Mouse (Mus musculus): ENCODE measurements around the gene Mylpf.
"Not testable (repeated sequence)": the region's sequence is repeated elsewhere in the genome, so short reads cannot be mapped to it uniquely, and the experiment has no call there.

Gene Mylpf

DNA sequence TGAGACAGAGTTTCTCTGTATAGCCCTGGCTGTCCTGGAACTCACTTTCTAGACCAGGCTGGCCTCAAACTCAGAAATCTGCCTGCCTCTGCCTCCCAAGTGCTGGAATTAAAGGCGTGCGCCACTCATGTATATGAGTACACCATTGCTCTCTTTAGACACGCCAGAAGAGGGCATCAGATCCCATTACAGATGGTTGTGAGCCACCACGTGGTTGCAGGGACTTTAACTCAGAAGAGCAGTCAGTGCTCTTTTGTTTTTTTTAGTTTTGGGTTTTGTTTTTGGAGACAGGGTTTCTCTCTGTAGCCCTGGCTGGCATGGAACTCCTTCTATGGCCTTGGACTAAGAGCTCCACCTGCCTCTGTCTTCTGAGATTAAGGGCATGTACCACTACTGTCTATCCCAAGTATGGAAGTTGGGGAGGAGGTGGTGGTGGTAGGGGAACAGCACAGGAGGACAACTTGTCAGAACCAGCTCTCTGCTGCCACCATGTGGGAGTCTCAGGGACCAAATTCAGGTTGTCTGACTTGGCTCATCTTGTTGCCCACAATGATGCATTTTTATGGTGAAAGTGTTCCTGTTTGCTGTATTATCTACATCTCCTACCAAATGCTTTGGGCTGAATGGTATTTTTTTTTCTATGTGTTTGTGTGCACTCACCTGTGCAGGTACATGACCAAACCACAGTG, 20.1 kb downstream of the Mylpf start:
- DNase-seq, result peak; percentile 88 to 91

GRCm38 (mm10) chr7:127231376-127231775, 22.7 kb downstream of the Mylpf start:
- DNase-seq, result no peak

DNA sequence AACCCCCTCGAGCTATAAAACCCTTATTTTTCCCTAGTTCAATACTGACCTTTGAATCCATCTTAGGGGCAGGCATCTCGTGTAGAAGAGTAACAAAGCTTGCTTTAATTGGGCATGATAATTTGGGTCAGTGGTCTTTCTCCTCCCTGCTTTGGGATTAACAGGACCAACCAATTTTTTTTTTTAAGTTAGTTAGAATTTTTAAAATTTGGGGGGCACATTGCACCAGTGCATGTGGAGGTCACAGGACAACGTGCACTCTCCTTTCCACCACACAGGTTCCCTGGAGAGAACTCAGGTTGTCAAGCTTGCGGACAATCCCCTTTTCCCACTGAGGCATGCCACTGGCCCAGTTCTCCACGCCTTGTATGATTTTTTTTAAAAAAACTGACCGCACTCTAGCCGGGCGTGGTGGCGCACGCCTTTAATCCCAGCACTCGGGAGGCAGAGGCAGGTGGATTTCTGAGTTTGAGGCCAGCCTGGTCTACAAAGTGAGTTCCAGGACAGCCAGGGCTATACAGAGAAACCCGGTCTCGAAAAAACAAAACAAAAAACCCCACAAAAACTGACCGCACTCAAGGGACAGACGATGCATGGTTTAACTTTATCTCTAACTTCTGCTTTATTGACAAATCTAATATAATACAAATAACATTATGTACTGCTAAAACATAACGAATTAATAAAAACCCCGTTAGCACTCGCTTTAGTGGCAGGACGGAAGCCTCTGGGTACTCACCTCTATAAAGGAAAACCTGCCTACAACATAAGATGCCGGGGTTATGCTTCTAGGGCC, 23.3 kb downstream of the Mylpf start:
- no peak for DNase-seq

GRCm38 (mm10) chr7:127232622-127233367, 24.1 kb downstream of the Mylpf start, which contains the start of the genes Zfp553 and Sept1:
Gene Zfp553, plus strand, starts transcription at chr7:127233061.
Gene Sept1, minus strand, starts transcription at chr7:127233130.
- peak; percentile 87 to 88 for DNase-seq

- no peak for DNase-seq
Measured at GRCm38 (mm10) chr7:127233368-127233749, 24.7 kb downstream of the Mylpf start.

- DNase-seq, result no peak
Measured at GRCm38 (mm10) chr7:127233765-127234164, 25.1 kb downstream of the Mylpf start.

- DNase-seq, result no peak
Measured at GRCm38 (mm10) chr7:127234777-127235176, 26.1 kb downstream of the Mylpf start.

DNA sequence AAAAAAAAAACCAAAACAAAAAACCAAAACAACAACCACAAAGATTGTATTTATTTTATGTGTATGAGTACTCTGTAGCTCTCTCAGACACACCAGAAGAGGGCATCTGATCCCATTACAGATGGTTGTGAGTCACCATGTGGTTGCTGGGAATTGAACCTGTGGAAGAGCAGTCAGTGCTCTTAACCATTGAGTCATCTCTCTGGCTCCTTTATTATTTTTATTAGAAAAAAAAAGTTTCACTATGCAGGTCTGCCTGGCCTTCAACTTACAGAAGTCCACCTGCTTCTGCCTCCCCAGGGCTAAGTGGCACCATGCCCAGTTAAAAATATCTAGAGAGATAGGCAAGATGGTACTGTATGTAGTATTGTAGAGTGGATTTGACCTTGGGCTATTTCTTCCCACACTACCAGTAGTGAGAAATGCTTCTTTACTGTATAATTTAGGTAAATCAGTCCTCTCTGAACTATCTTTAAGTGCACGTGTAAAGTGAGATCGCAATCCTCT, 34.7 kb downstream of the Mylpf start:
- DNase-seq, result no peak

DNA sequence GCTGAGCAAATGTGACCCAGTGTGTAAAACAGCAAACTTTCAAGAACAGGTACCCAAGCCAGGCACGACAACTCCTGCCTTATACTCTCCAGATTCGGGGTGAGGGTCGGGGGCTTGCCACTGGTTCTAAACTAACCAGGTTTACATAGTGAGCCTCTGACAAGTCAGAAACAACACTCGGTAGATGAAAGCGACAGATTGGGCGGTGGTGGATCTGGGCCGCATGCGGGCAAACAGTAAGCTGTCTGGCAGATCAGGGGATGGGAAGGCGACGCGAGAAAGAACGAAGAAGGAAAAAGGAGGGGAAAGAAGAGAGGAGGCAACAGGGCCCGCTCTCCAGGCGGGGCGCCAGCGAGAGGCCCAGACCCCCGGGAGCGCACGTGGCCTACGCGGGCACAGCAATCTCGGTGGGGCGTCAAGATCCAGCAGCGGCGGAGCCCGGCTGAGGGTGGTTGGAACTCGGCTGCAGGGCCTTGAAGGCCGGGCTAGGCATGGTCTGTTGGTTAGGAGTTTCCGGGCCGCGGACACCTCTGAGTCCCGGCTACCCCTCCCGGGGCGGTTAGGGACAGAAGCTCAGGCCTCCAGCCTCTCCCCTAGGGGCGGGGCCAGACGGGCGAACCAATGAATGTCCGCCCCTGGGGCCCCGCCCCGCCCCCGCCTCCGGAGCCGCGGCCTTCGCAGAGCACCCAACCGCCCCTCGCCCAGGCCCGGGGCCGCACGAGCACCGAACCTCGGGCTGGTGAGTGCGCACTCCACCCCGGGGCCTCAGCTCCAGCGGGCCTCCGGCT, 35.4 kb downstream of the Mylpf start, which contains the start of gene Zfp771:
Gene Zfp771 (plus strand): TSS at position 405 of the 788 bp plus-strand sequence.
- DNase-seq, result peak; percentile 94 to 95

- no peak for DNase-seq
Measured at GRCm38 (mm10) chr7:127244658-127245510, 36.2 kb downstream of the Mylpf start.

DNA sequence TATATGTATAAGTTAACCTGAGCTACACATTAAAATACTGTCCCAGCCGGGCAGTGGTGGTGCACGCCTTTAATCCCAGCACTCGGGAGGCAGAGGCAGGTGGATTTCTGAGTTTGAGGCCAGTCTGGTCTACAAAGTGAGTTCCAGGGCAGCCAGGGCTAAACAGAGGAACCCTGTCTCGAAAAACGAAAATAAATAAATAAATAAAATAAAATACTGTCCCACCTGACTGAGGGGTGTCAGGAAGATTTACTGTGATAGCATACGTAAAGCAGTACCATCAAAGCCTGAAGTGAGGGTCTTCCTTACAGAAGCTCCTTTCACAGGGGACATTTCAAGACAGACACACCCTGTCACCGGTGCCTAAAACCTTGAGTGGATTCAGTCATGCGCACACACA, 41.8 kb downstream of the Mylpf start:
- not testable (repeated sequence) for DNase-seq

DNA sequence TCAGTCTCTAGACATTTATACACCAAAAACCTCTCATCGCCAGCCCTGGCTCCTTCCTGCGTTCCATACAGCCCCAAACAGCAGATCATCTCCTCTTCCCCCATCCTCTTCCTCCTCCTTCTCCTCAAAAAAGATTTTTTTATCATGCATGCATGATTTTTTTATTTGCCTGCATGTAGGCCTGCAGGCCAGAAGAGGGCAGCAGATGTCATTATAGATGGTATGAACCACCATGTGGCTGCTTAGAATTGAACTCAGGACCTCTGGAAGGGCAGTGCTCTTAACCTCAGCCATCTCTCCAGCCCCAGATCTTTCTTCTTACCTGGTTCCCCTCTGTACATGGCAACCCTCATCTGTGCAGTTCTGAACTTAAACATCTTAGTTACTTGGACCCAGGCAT, 43.7 kb downstream of the Mylpf start:
- peak; percentile 37 to 38 for DNase-seq

DNA sequence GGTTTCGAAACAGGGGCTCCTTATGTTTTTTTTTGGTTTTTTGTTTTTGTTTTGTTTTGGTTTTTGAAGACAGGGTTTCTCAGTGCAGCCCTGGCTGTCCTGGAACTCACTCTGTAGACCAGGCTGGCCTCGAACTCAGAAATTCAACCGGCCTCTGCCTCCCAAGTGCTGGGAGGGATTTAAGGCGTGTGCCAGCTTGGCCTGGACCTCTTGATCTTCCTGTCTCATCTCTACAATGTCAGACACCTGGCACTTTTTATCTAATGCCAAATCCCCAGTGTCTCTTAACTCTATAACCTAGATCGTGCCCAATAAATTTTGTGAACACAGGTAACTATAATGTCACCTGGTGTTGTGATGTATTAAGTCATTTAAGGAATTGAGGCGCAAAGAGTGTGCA, 44.7 kb downstream of the Mylpf start:
- peak in 1 of 2 experiments; percentile 30 for DNase-seq

GRCm38 (mm10) chr7:127253821-127254769, 45.4 kb downstream of the Mylpf start:
- peak; percentile 93 to 96 for DNase-seq

DNA sequence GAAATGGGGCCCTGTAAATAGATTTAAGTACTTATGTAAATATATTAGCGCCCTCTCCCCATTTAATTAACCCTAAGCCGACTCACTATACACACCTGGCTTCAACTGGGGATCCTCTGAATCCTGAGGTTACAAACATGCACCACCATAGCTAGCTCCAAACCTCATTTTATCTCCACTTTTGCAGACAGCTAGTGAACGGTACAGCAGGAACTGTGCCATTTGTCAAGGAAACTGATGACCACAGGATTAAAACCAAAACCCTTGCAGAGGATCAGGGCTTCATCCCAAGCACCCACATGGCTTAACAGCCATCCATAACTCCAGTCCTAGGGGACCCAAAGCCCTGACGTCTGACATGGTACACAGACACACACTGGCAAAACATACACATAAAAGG, 46.3 kb downstream of the Mylpf start:
- no peak for DNase-seq

DNA sequence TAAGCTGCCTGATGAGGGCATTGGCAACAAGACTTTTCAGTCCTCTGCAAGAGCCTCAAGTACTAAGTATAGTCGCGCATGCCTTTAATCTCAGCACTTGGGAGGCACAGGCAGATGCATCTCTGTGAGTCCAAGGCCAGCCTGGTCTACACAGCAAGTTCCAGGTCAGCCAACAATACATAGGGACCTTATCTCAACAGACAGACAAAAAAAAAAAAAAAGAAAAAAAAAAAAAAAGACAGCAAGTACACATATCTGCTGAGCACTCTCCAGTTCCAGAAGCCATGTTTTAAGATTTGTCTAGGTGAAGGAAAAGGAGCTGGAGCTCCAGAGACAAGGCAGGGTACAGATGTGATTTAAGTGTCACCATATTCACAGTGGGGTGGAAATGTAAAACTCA, 47.3 kb downstream of the Mylpf start:
- DNase-seq, result no peak

- no peak for DNase-seq
Measured at GRCm38 (mm10) chr7:127256518-127256917, 47.8 kb downstream of the Mylpf start.

GRCm38 (mm10) chr7:127259186-127259905, 50.7 kb downstream of the Mylpf start:
- DNase-seq, result no peak

Data from thymus, postnatal 36 days (tissue).